Comparison of ENCODE assay signal across 1 mouse cellular context in the genomic region with DNA sequence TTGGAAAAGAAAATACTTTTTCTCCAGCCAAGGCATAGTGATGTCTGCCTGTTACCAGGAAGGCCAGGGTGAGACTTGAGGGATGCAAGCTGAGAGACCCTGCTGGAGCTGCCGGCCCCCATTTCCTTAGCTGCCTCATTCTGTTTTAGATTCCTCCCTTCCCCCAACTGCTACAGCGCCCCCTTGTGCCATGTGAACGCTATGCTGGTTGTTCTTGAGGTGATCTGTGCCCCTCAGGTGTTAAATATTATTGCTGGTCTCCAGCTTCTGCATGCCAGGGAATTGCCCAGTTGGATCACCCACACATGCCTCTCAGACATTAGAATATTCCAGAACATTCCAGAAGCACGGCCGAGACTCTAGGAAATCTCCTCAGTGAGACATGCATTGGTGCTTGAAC.
A peak's percentile ranks its signal among the peaks of the same experiment; 100 is the strongest.
TF ChIP-seq lines count a peak whose summit lies in the region.

No protein-coding gene starts in this region.

TF ChIP-seq in CH12.LX, 34 proteins besides CTCF, POLR2A, EP300 and RAD21:
- TF ChIP-seq BHLHE40 (IDR thresholded peaks at IDR 0.05; ENCODE audit: low read depth, low read length) (0 out of 2 replicates have a peak, but pooled peaks have one; percentile 13), HCFC1 (IDR thresholded peaks at IDR 0.05; ENCODE audit: low read depth, low read length) (no peak), JUN (IDR thresholded peaks at IDR 0.05; ENCODE audit: insufficient read depth, low read depth, low read length) (no peak), MYC (IDR thresholded peaks at IDR 0.05; ENCODE audit: low read depth, low read length) (no peak), USF1 (IDR thresholded peaks at IDR 0.05; ENCODE audit: low read depth, low read length) (no peak), MEF2A (IDR thresholded peaks at IDR 0.05; ENCODE audit: borderline replicate concordance, low read depth, low read length) (no peak), JUND (conservative IDR thresholded peaks at IDR 0.05; ENCODE audit: low read depth, low read length) (no peak), POLR2AphosphoS2 (IDR thresholded peaks at IDR 0.05; ENCODE audit: low read depth, low read length) (no peak), MAFK (IDR thresholded peaks at IDR 0.05; ENCODE audit: insufficient replicate concordance, low read length) (no peak), MAX (IDR thresholded peaks at IDR 0.05; ENCODE audit: low read length) (no peak), IRF4 (IDR thresholded peaks at IDR 0.05; ENCODE audit: low read depth, low read length) (no peak), SMC3 (IDR thresholded peaks at IDR 0.05; ENCODE audit: low read depth, low read length) (peak; percentile 43), TBP (conservative IDR thresholded peaks at IDR 0.05; ENCODE audit: low read depth, low read length) (no peak), NELFE (IDR thresholded peaks at IDR 0.05; ENCODE audit: low read depth, low read length) (no peak), MXI1 (IDR thresholded peaks at IDR 0.05; ENCODE audit: low read depth, low read length) (no peak; the same call in 1 of the 2 replicates), ZC3H11A (IDR thresholded peaks at IDR 0.05; ENCODE audit: low read depth, low read length) (no peak), RCOR1 (conservative IDR thresholded peaks at IDR 0.05; ENCODE audit: low read depth, low read length) (no peak), ETS1 (conservative IDR thresholded peaks at IDR 0.05; ENCODE audit: low read depth, low read length) (no peak), ZNF384 (IDR thresholded peaks at IDR 0.05; ENCODE audit: low read depth, low read length) (no peak), TCF12 (IDR thresholded peaks at IDR 0.05; ENCODE audit: low read depth, low read length) (no peak), ZKSCAN1 (IDR thresholded peaks at IDR 0.05; ENCODE audit: borderline replicate concordance, low read depth, low read length) (no peak), ELF1 (IDR thresholded peaks at IDR 0.05; ENCODE audit: low read depth, low read length) (peak; percentile 9; the same call in 1 of the 2 replicates), NRF1 (IDR thresholded peaks at IDR 0.05; ENCODE audit: low read depth, low read length) (no peak), SIN3A (IDR thresholded peaks at IDR 0.05; ENCODE audit: low read length) (no peak), CHD2 (IDR thresholded peaks at IDR 0.05; ENCODE audit: low read length) (peak; percentile 81), ZMIZ1 (IDR thresholded peaks at IDR 0.05; ENCODE audit: low read depth, low read length) (no peak)
